Mouse (Mus musculus) CH12.LX (cell line): ENCODE results near the gene Nyap1. TPM values are rescaled to one million over a fixed set of nuclear protein-coding genes. Genes with fewer than 3 reads are reported as not detected.

Experiments used
- DNase-seq: peaks from one replicate; pipeline ENCODE4 v3.0.0-alpha.2; 2013; ENCODE audit errors: extremely low read depth
- H3K27ac ChIP-seq: 2 replicates; pipeline ENCODE4 v1.5.1; 2012; ENCODE audit warnings: low read depth, mild to moderate bottlenecking, control low read depth, moderate library complexity; ENCODE audit not compliant: insufficient read depth
- H3K27me3 ChIP-seq: replicated peaks from 2 replicates; pipeline ENCODE3; 2012; ENCODE audit warnings: inconsistent platforms
- H3K36me3 ChIP-seq, 2 experiments: replicated peaks in 1 of 2; 2 replicates each; pipeline versions ENCODE3 to v1.6.1; 2012; ENCODE audit warnings: inconsistent platforms in 1 of 2, low read length in 1 of 2, mild to moderate bottlenecking in 1 of 2, mixed read lengths in 1 of 2, moderate library complexity in 1 of 2; ENCODE audit not compliant: control insufficient read depth in 1 of 2, insufficient read depth in 1 of 2
- H3K4me1 ChIP-seq, 2 experiments: 2 replicates each; pipeline ENCODE4 v1.6.1; 2012; ENCODE audit warnings: inconsistent platforms in 1 of 2, moderate library complexity in 1 of 2; ENCODE audit not compliant: insufficient read depth in 2 of 2, control insufficient read depth in 1 of 2
- H3K4me2 ChIP-seq: 2 replicates; pipeline ENCODE4 v1.6.1; 2012; ENCODE audit warnings: low read depth, mild to moderate bottlenecking, control low read depth; ENCODE audit not compliant: poor library complexity, insufficient read depth, severe bottlenecking
- H3K4me3 ChIP-seq, 3 experiments: fragments of 150-350 bp in 1 of 3; sonication (generic) in 1 of 3; replicated peaks in 1 of 3; 2 replicates each; pipeline versions ENCODE3 to v1.5.1; 2011 to 2012; ENCODE audit warnings: low read depth in 2 of 3, low read length in 2 of 3, mild to moderate bottlenecking in 2 of 3, moderate library complexity in 2 of 3, control low read depth in 1 of 3, improper control_type of control experiment in 1 of 3, inconsistent platforms in 1 of 3, mixed read lengths in 1 of 3; ENCODE audit not compliant: poor library complexity in 1 of 3
- H3K79me2 ChIP-seq: replicated peaks from 2 replicates; pipeline ENCODE4 v1.6.1; 2012; ENCODE audit warnings: mild to moderate bottlenecking, moderate library complexity; ENCODE audit not compliant: control insufficient read depth, poor library complexity, insufficient read depth, severe bottlenecking; ENCODE audit errors: extremely low read depth
- H3K9ac ChIP-seq: 2 replicates; pipeline ENCODE4 v1.6.1; 2012; ENCODE audit warnings: low read depth, mild to moderate bottlenecking, control low read depth, moderate library complexity; ENCODE audit not compliant: insufficient read depth
- H3K9me3 ChIP-seq: replicated peaks from 2 replicates; pipeline ENCODE3; 2012; ENCODE audit warnings: low read length, inconsistent platforms, mixed read lengths
- CHD2 ChIP-seq: IDR thresholded peaks from 2 replicates; pipeline ENCODE4 v1.6.1; 2011; ENCODE audit warnings: low read length, improper control_type of control experiment
- CTCF ChIP-seq, 2 experiments: IDR thresholded peaks in 1 of 2; conservative IDR thresholded peaks in 1 of 2; 2 replicates each; pipeline ENCODE4 v1.5.1; 2011 to 2012; ENCODE audit warnings: low read depth in 2 of 2, low read length in 2 of 2, improper control_type of control experiment in 1 of 2, inconsistent platforms in 1 of 2, mild to moderate bottlenecking in 1 of 2, moderate library complexity in 1 of 2
- ETS1 ChIP-seq: conservative IDR thresholded peaks from 2 replicates; pipeline ENCODE4 v1.6.1; 2012; ENCODE audit warnings: low read depth, mild to moderate bottlenecking, inconsistent platforms, low read length, improper control_type of control experiment, moderate library complexity
- GABPA ChIP-seq: IDR thresholded peaks from 2 replicates; pipeline ENCODE4 v1.6.1; 2012; ENCODE audit warnings: low read depth, low read length, improper control_type of control experiment, inconsistent platforms; ENCODE audit not compliant: insufficient replicate concordance
- MAFK ChIP-seq: IDR thresholded peaks from 2 replicates; pipeline ENCODE4 v1.6.1; 2011; ENCODE audit warnings: low read length, improper control_type of control experiment; ENCODE audit not compliant: insufficient replicate concordance
- MAX ChIP-seq: IDR thresholded peaks from 2 replicates; pipeline ENCODE4 v1.6.1; 2011; ENCODE audit warnings: low read length, improper control_type of control experiment
- MEF2A ChIP-seq: IDR thresholded peaks from 2 replicates; pipeline ENCODE4 v1.6.1; 2014; ENCODE audit warnings: low read depth, mild to moderate bottlenecking, inconsistent platforms, low read length, improper control_type of control experiment, borderline replicate concordance
- NELFE ChIP-seq: IDR thresholded peaks from 2 replicates; pipeline ENCODE4 v1.6.1; 2011; ENCODE audit warnings: low read depth, low read length, improper control_type of control experiment
- POLR2A ChIP-seq: IDR thresholded peaks from 2 replicates; pipeline ENCODE4 v1.6.1; 2011; ENCODE audit warnings: low read depth, mild to moderate bottlenecking, improper control_type of control experiment, low read length
- POLR2AphosphoS2 ChIP-seq: IDR thresholded peaks from 2 replicates; pipeline ENCODE4 v1.6.1; 2011; ENCODE audit warnings: low read depth, low read length, improper control_type of control experiment
- RCOR1 ChIP-seq: conservative IDR thresholded peaks from 2 replicates; pipeline ENCODE4 v1.6.1; 2012; ENCODE audit warnings: low read depth, mild to moderate bottlenecking, inconsistent platforms, low read length, improper control_type of control experiment
- SIN3A ChIP-seq: IDR thresholded peaks from 2 replicates; pipeline ENCODE4 v1.6.1; 2012; ENCODE audit warnings: low read length, improper control_type of control experiment, inconsistent platforms
- SMC3 ChIP-seq: IDR thresholded peaks from 2 replicates; pipeline ENCODE4 v1.6.1; 2011; ENCODE audit warnings: low read depth, low read length, improper control_type of control experiment
- UBTF ChIP-seq: IDR thresholded peaks from 2 replicates; pipeline ENCODE4 v1.6.1; 2012; ENCODE audit warnings: low read depth, mild to moderate bottlenecking, inconsistent platforms, low read length, improper control_type of control experiment, moderate library complexity
- ZC3H11A ChIP-seq: IDR thresholded peaks from 2 replicates; pipeline ENCODE4 v1.6.1; 2012; ENCODE audit warnings: low read depth, mild to moderate bottlenecking, inconsistent platforms, low read length, improper control_type of control experiment
- ZMIZ1 ChIP-seq: IDR thresholded peaks from 2 replicates; pipeline ENCODE4 v1.6.1; 2012; ENCODE audit warnings: low read depth, mild to moderate bottlenecking, inconsistent platforms, low read length, improper control_type of control experiment
- dilution Hi-C: fragments of 300-500 bp; cut with MboI; formaldehyde crosslinking; loops from 2 replicates; pipeline ENCODE4 v1.14.3; 2020; ENCODE audit warnings: low sequenced_read_pairs; ENCODE audit not compliant: extremely low pct_unique_long_range_greater_than_20kb, extremely low pct_ligation_motif_present
- in situ Hi-C: fragments of 300-500 bp; cut with MboI; formaldehyde crosslinking; loops from 3 replicates; pipeline ENCODE4 v1.14.3; 2019; ENCODE audit warnings: low sequenced_read_pairs, low pct_ligation_motif_present, low pct_unique_long_range_greater_than_20kb, mixed read lengths
- polyA plus RNA-seq: library from polyadenylated mRNA; unstranded; fragments of >175 nt; gene quantifications from 2 replicates; pipeline ENCODE4 v1.2.1, GENCODE M21; 2012; ENCODE audit warnings: low read depth; ENCODE audit not compliant: insufficient read length
- total RNA-seq, 2 experiments: library from RNA; depleted of rRNA; stranded (reverse); fragments of 300-350 nt in 1 of 2; fragments of >200 nt in 1 of 2; gene quantifications; 2 replicates each; pipeline ENCODE4 v1.2.3; 2012 to 2014

Nyap1 gene
- total and polyA plus RNA-seq, 3 experiments = 0.28 to 1.4 (median 0.43) TPM

DNA sequence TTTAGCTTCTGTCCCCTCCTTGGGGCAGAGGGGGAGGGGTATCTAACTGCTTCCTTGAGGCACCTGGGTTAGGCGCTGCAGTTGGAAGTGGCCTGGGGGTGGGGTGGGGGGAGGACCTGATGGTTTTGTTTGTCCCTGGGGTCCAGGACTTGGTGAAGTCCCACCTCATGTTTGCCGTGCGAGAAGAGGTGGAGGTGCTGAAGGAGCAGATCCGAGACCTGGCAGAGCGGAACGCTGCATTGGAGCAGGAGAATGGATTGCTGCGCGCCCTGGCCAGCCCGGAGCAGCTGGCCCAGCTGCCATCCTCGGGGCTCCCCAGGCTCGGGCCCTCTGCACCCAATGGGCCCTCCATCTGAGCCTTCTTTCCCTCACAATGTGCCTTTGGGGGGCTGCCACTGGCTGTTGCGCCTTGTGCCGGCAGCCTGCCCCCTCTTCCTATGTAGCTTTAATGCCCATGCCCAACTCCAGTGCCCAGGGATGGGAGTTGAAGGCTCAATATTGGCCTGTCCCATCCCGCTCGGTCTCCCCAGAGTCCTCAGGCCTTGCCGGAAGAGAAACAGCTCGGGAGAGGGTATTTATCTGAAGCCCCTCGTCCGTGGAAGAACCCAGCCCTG lies 17.6 kb upstream of the Nyap1 start:
- DNase-seq = no peak
- no peak overlapping the region for H3K4me3 ChIP-seq
- H3K27me3 ChIP-seq = no peaks in the 10 kb centered on the region
- no peak overlapping the region for H3K27ac ChIP-seq
- dilution Hi-C loops = no loop called here
- no peaks in the 10 kb centered on the region for H3K79me2 ChIP-seq
- H3K9me3 ChIP-seq = no peaks in the 10 kb centered on the region
- no peak overlapping the region for H3K4me2 ChIP-seq
- in situ Hi-C loops = loop anchor here (25.0 kb wide), 1 partner anchor 247 kb away; the partner anchor contains the start of genes Gigyf1 and Pop7
- H3K9ac ChIP-seq = no peak overlapping the region
- peaks cover 3 to 29% of the 10 kb centered on the region in 2 experiments; a peak in 3 of 4 replicates for H3K4me1 ChIP-seq
- TF ChIP-seq SMC3 (no peak), CTCF (conservative IDR thresholded peaks at IDR 0.05 in 1 of 2, IDR thresholded peaks at IDR 0.05 in 1 of 2; ENCODE audit: low read depth in 2 of 2, low read length in 2 of 2) (no peak), MAX (no peak), POLR2AphosphoS2 (no peak), CHD2 (no peak), POLR2A (no peak), ETS1 (no peak), MAFK (no peak)
- peaks cover 45 to 68% of the 10 kb centered on the region in 2 experiments for H3K36me3 ChIP-seq

DNA sequence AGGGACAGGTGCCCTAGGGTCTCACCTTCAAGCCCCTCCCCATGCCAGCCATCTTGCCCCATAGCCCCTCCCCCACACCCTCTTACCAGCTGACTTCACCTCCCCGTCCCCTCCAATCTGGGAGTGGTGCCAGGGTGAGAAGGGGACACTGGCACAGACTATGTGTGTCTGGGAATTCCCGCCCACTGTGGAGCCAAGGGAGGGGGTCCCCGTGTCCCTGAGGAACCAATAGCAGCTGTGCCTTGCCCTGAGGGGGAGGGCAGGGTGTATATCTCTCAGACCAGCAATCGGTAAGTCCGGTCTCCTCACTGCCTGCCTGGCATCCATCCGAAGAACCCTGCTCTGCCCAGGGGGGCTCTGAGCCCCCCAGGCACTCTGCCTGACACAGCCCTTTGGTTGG lies 16.5 kb upstream of the Nyap1 start:
- no peak for DNase-seq
- H3K4me2 ChIP-seq = no peak overlapping the region
- in situ Hi-C loops = loop anchor here (25.0 kb wide), 1 partner anchor 246 kb away; the partner anchor contains the start of genes Gigyf1 and Pop7
- H3K27ac ChIP-seq = no peak overlapping the region
- peaks cover 55 to 79% of the 10 kb centered on the region in 2 experiments for H3K36me3 ChIP-seq
- TF ChIP-seq MEF2A = no peak
- TF ChIP-seq ZC3H11A = no peak
- TF ChIP-seq RCOR1 = no peak
- TF ChIP-seq SIN3A = no peak
- no peak for TF ChIP-seq SMC3
- no peak for TF ChIP-seq ZMIZ1
- no peak for TF ChIP-seq GABPA
- TF ChIP-seq UBTF = no peak
- no peak for TF ChIP-seq NELFE
- TF ChIP-seq, all 38 proteins: peak for 0
- no peak overlapping the region for H3K9ac ChIP-seq
- dilution Hi-C loops = no loop called here
- peaks cover 3 to 29% of the 10 kb centered on the region in 2 experiments; a peak in 3 of 4 replicates for H3K4me1 ChIP-seq
- no peaks in the 10 kb centered on the region for H3K9me3 ChIP-seq
- H3K4me3 ChIP-seq = no peak overlapping the region
- H3K79me2 ChIP-seq = 0 out of 2 replicates have a peak, but pooled peaks cover 1% of the 10 kb centered on the region
- H3K27me3 ChIP-seq = no peaks in the 10 kb centered on the region
